Mouse (Mus musculus) hindbrain, embryonic 14.5 days (tissue): ENCODE data around the gene Fam193a. TPM values are rescaled to one million over a fixed set of nuclear protein-coding genes. Genes with fewer than 3 reads are reported as not detected.

ENCODE experiments used
- ATAC-seq: fragments of 200-750 bp; cut with Nextera tagmentation; 2 replicates; pipeline ENCODE4 v1.8.0; 2017; ENCODE audit warnings: moderate number of reproducible peaks, mild to moderate bottlenecking, moderate TSS enrichment, moderate library complexity; ENCODE audit not compliant: low FRiP score
- DNase-seq: peaks from one replicate; pipeline ENCODE4 v3.0.0-alpha.2; 2015; ENCODE audit warnings: low spot score
- H3K27ac ChIP-seq: fragments of 300-500 bp; sonication (generic); 2 replicates; pipeline ENCODE4 v1.5.1; 2014; ENCODE audit warnings: mild to moderate bottlenecking, moderate library complexity
- H3K27me3 ChIP-seq: fragments of 300-500 bp; sonication (generic); 2 replicates; pipeline ENCODE4 v1.6.1; 2014; ENCODE audit warnings: mild to moderate bottlenecking, low read length, mixed read lengths; ENCODE audit not compliant: control insufficient read depth, insufficient read depth
- H3K36me3 ChIP-seq: fragments of 300-500 bp; sonication (generic); replicated peaks from 2 replicates; pipeline ENCODE4 v1.6.1; 2014; ENCODE audit not compliant: control insufficient read depth, insufficient read depth
- H3K4me1 ChIP-seq: fragments of 300-500 bp; sonication (generic); replicated peaks from 2 replicates; pipeline ENCODE4 v1.6.1; 2014; ENCODE audit warnings: antibody characterized with exemption, low read length, mixed read lengths; ENCODE audit not compliant: control insufficient read depth, insufficient read depth
- H3K4me2 ChIP-seq: fragments of 300-500 bp; sonication (generic); replicated peaks from 2 replicates; pipeline ENCODE4 v1.6.1; 2014; ENCODE audit warnings: mild to moderate bottlenecking, moderate library complexity
- H3K4me3 ChIP-seq: fragments of 300-500 bp; sonication (generic); replicated peaks from 2 replicates; pipeline ENCODE4 v1.5.1; 2014; ENCODE audit warnings: mild to moderate bottlenecking, low read length
- H3K9ac ChIP-seq: fragments of 300-500 bp; sonication (generic); 2 replicates; pipeline ENCODE4 v1.6.1; 2014
- H3K9me3 ChIP-seq: fragments of 300-500 bp; sonication (generic); 2 replicates; pipeline ENCODE4 v1.6.1; 2016; ENCODE audit warnings: low read length; ENCODE audit not compliant: control insufficient read depth
- WGBS: fragments of 180-500 bp; shearing (Covaris S2); extraction: QIAGEN DNeasy Blood & Tissue Kit; methylation state at CpG from one replicate; pipeline ENCODE4 v1.1.7; 2014; 5-methylcytosine and 5-hydroxymethylcytosine counted together
- polyA plus RNA-seq: library from polyadenylated mRNA; unstranded; fragments of >200 nt; fragmentation: Nextera tagmentation; extraction: Ambion mirVana; gene quantifications from 2 replicates; pipeline ENCODE4 v1.2.1, GENCODE M21; 2014

The Fam193a gene
- polyA plus RNA-seq, 1 experiment from 2014 or later = 18.0 TPM

GRCm38 (mm10) chr5:34533066-34533465, 163.3 kb downstream of the Fam193a start:
- H3K9me3 ChIP-seq = no peaks in the 10 kb centered on the region
- H3K9ac ChIP-seq = no peak overlapping the region
- H3K27ac ChIP-seq = no peak overlapping the region
- H3K36me3 ChIP-seq = no peaks in the 10 kb centered on the region
- DNase-seq = no peak
- ATAC-seq = no peak
- H3K4me3 ChIP-seq = no peak overlapping the region
- no peak overlapping the region for H3K4me2 ChIP-seq
- H3K4me1 ChIP-seq = no peaks in the 10 kb centered on the region
- H3K27me3 ChIP-seq = no peaks in the 10 kb centered on the region
- 71% methylated on average over 5 of the region's 5 CpGs for WGBS

- no peak for ATAC-seq
- Histone ChIP-seq H3K4me2 (no peak overlapping the region), H3K9me3 (no peaks in the 10 kb centered on the region), H3K4me1 (no peaks in the 10 kb centered on the region), H3K9ac (no peak overlapping the region), H3K4me3 (no peak overlapping the region), H3K27me3 (no peaks in the 10 kb centered on the region), H3K27ac (no peak overlapping the region), H3K36me3 (no peaks in the 10 kb centered on the region)
- WGBS = 56% methylated on average over 3 of the region's 3 CpGs
- DNase-seq = no peak
Measured at GRCm38 (mm10) chr5:34533820-34534219, 164.1 kb downstream of the Fam193a start.

DNA sequence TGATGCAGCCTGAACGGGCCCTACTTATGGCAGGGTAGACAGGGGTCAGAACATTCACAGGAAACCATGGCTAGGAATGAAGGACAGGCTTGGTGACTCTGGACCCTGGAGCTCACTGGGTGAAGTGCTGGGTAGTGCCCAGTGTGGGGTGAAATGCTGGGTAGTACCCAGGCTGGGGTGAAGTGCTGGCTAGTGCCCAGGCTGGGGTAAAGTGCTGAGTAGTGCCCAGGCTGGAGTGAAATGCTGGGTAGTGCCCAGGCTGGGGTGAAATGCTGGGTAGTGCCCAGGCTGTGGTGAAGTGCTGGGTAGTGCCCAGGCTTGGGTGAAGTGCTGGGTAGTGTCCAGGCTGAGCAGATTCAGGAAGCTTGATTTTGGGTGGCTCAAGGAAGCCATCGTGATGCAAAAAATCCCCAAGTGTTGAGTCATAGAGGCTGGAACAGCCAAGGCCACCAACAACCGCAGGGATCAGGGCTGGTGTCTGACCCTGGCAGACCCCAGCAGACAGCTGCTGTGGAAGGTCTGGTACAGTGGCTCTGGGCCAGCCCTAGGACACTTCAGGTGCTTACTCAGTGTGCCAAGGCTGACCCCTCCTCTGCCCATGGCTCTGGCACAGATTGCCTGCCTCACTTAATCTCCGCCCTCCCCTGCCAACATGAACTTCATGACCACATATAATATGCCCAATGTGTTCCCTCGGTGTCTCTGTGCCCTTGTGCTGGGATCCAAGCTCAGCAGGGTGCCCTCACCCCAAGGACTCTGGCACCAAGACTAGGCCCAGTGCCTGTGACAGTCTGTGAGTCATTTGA, 165.2 kb downstream of the Fam193a start:
- no peaks in the 10 kb centered on the region for H3K4me1 ChIP-seq
- no peak overlapping the region for H3K4me3 ChIP-seq
- H3K27me3 ChIP-seq = no peaks in the 10 kb centered on the region
- no peaks in the 10 kb centered on the region for H3K9me3 ChIP-seq
- DNase-seq (no peak), ATAC-seq (no peak)
- H3K4me2 ChIP-seq = no peak overlapping the region
- 83% methylated on average over 5 of the region's 5 CpGs for WGBS
- no peak overlapping the region for H3K9ac ChIP-seq
- H3K27ac ChIP-seq = no peak overlapping the region
- no peaks in the 10 kb centered on the region for H3K36me3 ChIP-seq

- Histone ChIP-seq H3K36me3 (no peaks in the 10 kb centered on the region), H3K9ac (no peak overlapping the region), H3K4me3 (no peak overlapping the region), H3K4me1 (no peaks in the 10 kb centered on the region), H3K27ac (no peak overlapping the region), H3K9me3 (no peaks in the 10 kb centered on the region), H3K4me2 (no peak overlapping the region), H3K27me3 (no peaks in the 10 kb centered on the region)
- ATAC-seq = no peak
- DNase-seq = no peak
- WGBS = 84% methylated on average over 7 of the region's 7 CpGs
Measured at GRCm38 (mm10) chr5:34535831-34536230, 166.1 kb downstream of the Fam193a start.

Other genes with a start within 250 kb of the Fam193a start
- 0.47 and 0.98 TPM in 2 replicates for gene Poln, start 200.5 kb upstream of the Fam193a start, polyA plus RNA-seq
- 12.1 and 14.1 TPM in 2 replicates for gene Haus3, start 200.4 kb upstream of the Fam193a start, polyA plus RNA-seq
- gene Mxd4, start 182.2 kb upstream of the Fam193a start, polyA plus RNA-seq = 32.9 and 34.1 TPM in 2 replicates
- 3.8 and 4.6 TPM in 2 replicates for gene Zfyve28, start 81.5 kb upstream of the Fam193a start, polyA plus RNA-seq
- 0.09 and 0.15 TPM in 2 replicates for gene Cfap99, start 81.3 kb upstream of the Fam193a start, polyA plus RNA-seq
- gene Rnf4, start 33.6 kb upstream of the Fam193a start, polyA plus RNA-seq = 139 and 147 TPM in 2 replicates
- 10.1 and 10.5 TPM in 2 replicates for gene Tnip2, start 144.1 kb downstream of the Fam193a start, polyA plus RNA-seq
- gene Sh3bp2, start 155.9 kb downstream of the Fam193a start, polyA plus RNA-seq = 18.7 and 21.4 TPM in 2 replicates
- gene Add1, start 203.7 kb downstream of the Fam193a start, polyA plus RNA-seq = 225 and 234 TPM in 2 replicates